Mouse (Mus musculus): ENCODE results near the gene Aldh3b3. TPM values are rescaled to one million over a fixed set of nuclear protein-coding genes. Genes with fewer than 3 reads are reported as not detected.

The Aldh3b3 gene
- polyA plus RNA-seq, 1 experiment from 2014 or later, result 0.04 TPM

DNA sequence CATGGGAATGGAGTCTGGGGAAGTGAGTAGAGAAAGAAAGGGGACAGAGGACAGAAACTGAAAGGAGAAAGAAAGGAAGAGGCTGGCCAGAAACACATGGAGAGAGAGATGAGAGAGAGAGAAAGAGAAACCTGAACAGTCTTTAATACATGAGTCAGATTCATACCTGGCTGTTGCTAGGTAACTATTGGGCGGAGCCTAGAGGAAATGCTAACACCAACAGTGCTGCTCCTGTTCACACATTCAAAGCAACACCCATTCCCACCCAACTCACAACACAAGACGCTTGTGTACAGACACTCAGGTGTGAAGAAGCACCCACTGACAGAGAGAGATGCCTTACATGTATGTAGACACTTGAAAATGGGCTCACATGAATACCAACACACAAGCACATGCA, 17.4 kb downstream of the Aldh3b3 start:
- ATAC-seq, result no peak
- Histone ChIP-seq H3K9me3 (ENCODE audit: low read length) (no peaks in the 10 kb centered on the region), H3K4me2 (replicated peaks; ENCODE audit: low read depth, low read length) (no peak overlapping the region), H3K4me3 (ENCODE audit: low read depth, low read length) (no peak overlapping the region), H3K27me3 (replicated peaks; ENCODE audit: insufficient read depth, low read length) (no peaks in the 10 kb centered on the region), H3K4me1 (ENCODE audit: insufficient read depth, low read depth, low read length) (no peaks in the 10 kb centered on the region), H3K27ac (ENCODE audit: low read length) (no peak overlapping the region), H3K36me3 (ENCODE audit: insufficient read depth, low read length) (no peaks in the 10 kb centered on the region), H3K9ac (replicated peaks; ENCODE audit: low read depth) (no peak overlapping the region)
- 49% methylated on average over 2 of the region's 2 CpGs for whole genome bisulfite sequencing
- no peak for TF ChIP-seq CTCF (IDR thresholded peaks at IDR 0.05)
- no peak for TF ChIP-seq EP300 (IDR thresholded peaks at IDR 0.05)
- peak; percentile 37 for DNase-seq (ENCODE audit: low spot score)

- H3K27me3 ChIP-seq (replicated peaks; ENCODE audit: insufficient read depth, low read length), result no peaks in the 10 kb centered on the region
- no peaks in the 10 kb centered on the region for H3K36me3 ChIP-seq (ENCODE audit: insufficient read depth, low read length)
- H3K27ac ChIP-seq (ENCODE audit: low read length), result no peak overlapping the region
- WGBS, result 5% methylated on average over 4 of the region's 4 CpGs
- no peak overlapping the region for H3K9ac ChIP-seq (replicated peaks; ENCODE audit: low read depth)
- H3K4me2 ChIP-seq (replicated peaks; ENCODE audit: low read depth, low read length), result no peak overlapping the region
- DNase-seq (ENCODE audit: low spot score) (peak; percentile 90), ATAC-seq (peak; percentile 72)
- no peaks in the 10 kb centered on the region for H3K9me3 ChIP-seq (ENCODE audit: low read length)
- TF ChIP-seq CTCF (IDR thresholded peaks at IDR 0.05), result peak; percentile 92
- TF ChIP-seq EP300 (IDR thresholded peaks at IDR 0.05), result no peak
- H3K4me3 ChIP-seq (ENCODE audit: low read depth, low read length), result no peak overlapping the region
- no peaks in the 10 kb centered on the region for H3K4me1 ChIP-seq (ENCODE audit: insufficient read depth, low read depth, low read length)
Measured at GRCm38 (mm10) chr19:3980309-3980708, 21.9 kb downstream of the Aldh3b3 start.

DNA sequence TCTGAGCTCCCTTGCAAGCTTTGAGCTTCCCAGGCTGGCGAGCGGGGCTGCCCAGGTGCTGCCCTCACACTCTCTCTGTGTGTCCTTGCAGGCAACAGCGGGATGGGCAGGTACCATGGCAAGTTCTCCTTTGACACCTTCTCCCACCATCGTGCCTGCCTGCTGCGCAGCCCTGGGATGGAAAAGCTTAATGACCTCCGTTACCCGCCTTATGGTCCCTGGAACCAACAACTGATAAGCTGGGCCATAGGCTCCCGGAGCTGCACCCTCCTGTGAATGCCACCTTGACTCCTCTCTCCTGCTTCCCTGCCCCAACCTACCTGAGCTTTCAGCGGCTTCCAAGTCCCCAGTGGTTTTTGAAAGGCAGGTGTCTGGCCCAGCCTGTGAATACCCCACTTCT, 22.5 kb downstream of the Aldh3b3 start:
- Histone ChIP-seq H3K27me3 (replicated peaks; ENCODE audit: insufficient read depth, low read length) (no peaks in the 10 kb centered on the region), H3K9ac (replicated peaks; ENCODE audit: low read depth) (no peak overlapping the region), H3K27ac (ENCODE audit: low read length) (no peak overlapping the region), H3K9me3 (ENCODE audit: low read length) (no peaks in the 10 kb centered on the region), H3K36me3 (ENCODE audit: insufficient read depth, low read length) (no peaks in the 10 kb centered on the region), H3K4me2 (replicated peaks; ENCODE audit: low read depth, low read length) (no peak overlapping the region), H3K4me1 (ENCODE audit: insufficient read depth, low read depth, low read length) (no peaks in the 10 kb centered on the region), H3K4me3 (ENCODE audit: low read depth, low read length) (no peak overlapping the region)
- 72% methylated on average over 9 of the region's 9 CpGs for WGBS
- ATAC-seq (no peak), DNase-seq (ENCODE audit: low spot score) (no peak)
- TF ChIP-seq EP300 (IDR thresholded peaks at IDR 0.05), result no peak

- Histone ChIP-seq H3K36me3 (ENCODE audit: insufficient read depth, low read length) (no peaks in the 10 kb centered on the region), H3K27me3 (replicated peaks; ENCODE audit: insufficient read depth, low read length) (no peaks in the 10 kb centered on the region), H3K9ac (replicated peaks; ENCODE audit: low read depth) (no peak overlapping the region), H3K27ac (ENCODE audit: low read length) (no peak overlapping the region), H3K4me2 (replicated peaks; ENCODE audit: low read depth, low read length) (no peak overlapping the region), H3K4me1 (ENCODE audit: insufficient read depth, low read depth, low read length) (peaks cover 10% of the 10 kb centered on the region; the same call in 1 of the 2 replicates), H3K9me3 (ENCODE audit: low read length) (no peaks in the 10 kb centered on the region), H3K4me3 (ENCODE audit: low read depth, low read length) (no peak overlapping the region)
- ATAC-seq (no peak), DNase-seq (ENCODE audit: low spot score) (no peak)
- TF ChIP-seq EP300 (IDR thresholded peaks at IDR 0.05) (no peak), CTCF (IDR thresholded peaks at IDR 0.05) (no peak)
- WGBS, result 55% methylated on average over 9 of the region's 9 CpGs
Measured at GRCm38 (mm10) chr19:3983527-3984200, 25.2 kb downstream of the Aldh3b3 start.

GRCm38 (mm10) chr19:3985261-3985681, 26.8 kb downstream of the Aldh3b3 start:
- no peaks in the 10 kb centered on the region for H3K27me3 ChIP-seq (replicated peaks; ENCODE audit: insufficient read depth, low read length)
- peak; percentile 69 for ATAC-seq
- WGBS, result 28% methylated on average over 8 of the region's 8 CpGs

DNA sequence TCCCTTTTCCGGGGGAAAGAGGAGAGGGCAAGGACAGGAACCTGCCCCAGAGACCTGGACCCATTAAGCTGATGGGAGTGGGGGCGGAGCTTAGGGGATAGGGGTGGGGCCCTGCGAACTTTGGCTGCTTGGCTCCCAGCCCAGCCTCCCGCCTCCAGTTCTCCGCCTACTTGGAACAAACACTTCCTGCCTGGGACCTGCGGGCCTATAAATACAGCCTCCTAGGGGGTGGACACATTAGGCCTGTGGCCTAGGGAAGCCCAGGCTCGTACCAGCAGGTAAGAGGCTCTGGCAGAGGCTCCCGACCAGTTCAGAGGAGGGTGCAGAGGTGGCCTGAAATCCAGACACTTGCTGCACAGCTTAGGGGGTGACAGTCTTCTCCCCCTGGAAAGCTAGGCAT, 27.9 kb downstream of the Aldh3b3 start, which contains the start of gene Acy3:
Gene Acy3 (plus strand): TSS at position 237 of the 400 bp plus-strand sequence.
- H3K27ac ChIP-seq (ENCODE audit: low read length), result peak within 1 kb of the TSS; percentile 55
- no peaks in the 10 kb centered on the region for H3K36me3 ChIP-seq (ENCODE audit: insufficient read depth, low read length)
- peak; percentile 91 for DNase-seq (ENCODE audit: low spot score)
- WGBS, result 5% methylated on average over 8 of the region's 8 CpGs
- no peak within 1 kb of the TSS for H3K9ac ChIP-seq (replicated peaks; ENCODE audit: low read depth)
- no peaks in the 10 kb centered on the region for H3K9me3 ChIP-seq (ENCODE audit: low read length)
- TF ChIP-seq EP300 (IDR thresholded peaks at IDR 0.05), result no peak
- TF ChIP-seq CTCF (IDR thresholded peaks at IDR 0.05), result no peak
- peak; percentile 87 for ATAC-seq
- peaks cover 10% of the 10 kb centered on the region; the same call in 1 of the 2 replicates for H3K4me1 ChIP-seq (ENCODE audit: insufficient read depth, low read depth, low read length)
- H3K27me3 ChIP-seq (replicated peaks; ENCODE audit: insufficient read depth, low read length), result no peaks in the 10 kb centered on the region
- peak within 1 kb of the TSS; percentile 23; the same call in 1 of the 2 replicates for H3K4me2 ChIP-seq (replicated peaks; ENCODE audit: low read depth, low read length)
- H3K4me3 ChIP-seq (ENCODE audit: low read depth, low read length), result no peak within 1 kb of the TSS

More at GRCm38 (mm10) chr19:3985261-3985681, 26.8 kb downstream of the Aldh3b3 start:
- TF ChIP-seq CTCF (IDR thresholded peaks at IDR 0.05) (no peak), EP300 (IDR thresholded peaks at IDR 0.05) (0 out of 2 replicates have a peak, but pooled peaks have one; percentile 26)
- Histone ChIP-seq H3K27ac (ENCODE audit: low read length) (peak overlapping the region; percentile 11), H3K4me2 (replicated peaks; ENCODE audit: low read depth, low read length) (no peak overlapping the region), H3K4me3 (ENCODE audit: low read depth, low read length) (no peak overlapping the region), H3K36me3 (ENCODE audit: insufficient read depth, low read length) (no peaks in the 10 kb centered on the region), H3K4me1 (ENCODE audit: insufficient read depth, low read depth, low read length) (peaks cover 10% of the 10 kb centered on the region; the same call in 1 of the 2 replicates), H3K9ac (replicated peaks; ENCODE audit: low read depth) (no peak overlapping the region), H3K9me3 (ENCODE audit: low read length) (no peaks in the 10 kb centered on the region)
- DNase-seq (ENCODE audit: low spot score), result peak; percentile 61
